Mouse (Mus musculus): ENCODE data around the gene Krt80. TPM values are rescaled to one million over a fixed set of nuclear protein-coding genes. Genes with fewer than 3 reads are reported as not detected.

Krt80 gene
- polyA plus RNA-seq, 1 experiment from 2014 or later = not detected

DNA sequence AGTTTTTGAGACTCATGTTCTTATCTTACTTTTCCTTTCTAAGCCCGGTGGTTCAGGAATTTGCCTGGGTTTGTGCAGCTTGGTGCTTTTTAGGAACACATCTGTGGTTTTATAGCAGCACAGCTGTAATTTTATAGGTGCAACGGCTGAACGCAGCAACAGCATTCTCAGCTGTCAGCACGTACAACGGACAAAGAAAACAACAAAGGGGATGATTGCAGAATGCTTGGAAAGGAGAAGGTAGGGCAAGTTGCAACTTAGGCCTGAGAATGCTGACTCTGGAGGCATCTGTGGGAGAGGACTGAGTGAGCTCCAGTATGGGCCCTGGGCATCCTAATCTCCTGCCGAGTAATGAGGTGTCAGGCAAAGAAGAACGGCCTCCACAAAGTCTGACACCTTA lies 26.5 kb upstream of the Krt80 start:
- 80% methylated on average over 7 of the region's 7 CpGs for WGBS

GRCm38 (mm10) chr15:101394908-101395307 lies 24.9 kb upstream of the Krt80 start:
- no peak overlapping the region for H3K9ac ChIP-seq (ENCODE audit: low read length)
- ATAC-seq (ENCODE audit: low FRiP score) = no peak
- H3K4me3 ChIP-seq (ENCODE audit: low read depth, low read length) = no peak overlapping the region
- H3K27ac ChIP-seq (ENCODE audit: low read depth, low read length) = no peak overlapping the region
- H3K4me2 ChIP-seq = no peak overlapping the region
- no peaks in the 10 kb centered on the region for H3K36me3 ChIP-seq (ENCODE audit: control insufficient read depth, insufficient read depth, low read length)
- no peaks in the 10 kb centered on the region for H3K4me1 ChIP-seq (ENCODE audit: control insufficient read depth, insufficient read depth, low read length)
- H3K27me3 ChIP-seq (ENCODE audit: control insufficient read depth, insufficient read depth, low read length) = no peaks in the 10 kb centered on the region
- no peak for DNase-seq (ENCODE audit: low spot score, missing footprints)
- 74% methylated on average over 7 of the region's 7 CpGs for WGBS
- no peaks in the 10 kb centered on the region for H3K9me3 ChIP-seq (ENCODE audit: control insufficient read depth, low read length)

More for the DNA sequence above, 26.5 kb upstream of the Krt80 start:
- Histone ChIP-seq H3K36me3 (ENCODE audit: control insufficient read depth, insufficient read depth, low read length) (no peaks in the 10 kb centered on the region), H3K9ac (ENCODE audit: low read length) (no peak overlapping the region), H3K4me1 (ENCODE audit: control insufficient read depth, insufficient read depth, low read length) (no peaks in the 10 kb centered on the region), H3K9me3 (ENCODE audit: control insufficient read depth, low read length) (no peaks in the 10 kb centered on the region), H3K27ac (ENCODE audit: low read depth, low read length) (no peak overlapping the region), H3K4me2 (no peak overlapping the region), H3K4me3 (ENCODE audit: low read depth, low read length) (no peak overlapping the region), H3K27me3 (ENCODE audit: control insufficient read depth, insufficient read depth, low read length) (no peaks in the 10 kb centered on the region)
- no peak for ATAC-seq (ENCODE audit: low FRiP score)
- DNase-seq (ENCODE audit: low spot score, missing footprints) = no peak

DNA sequence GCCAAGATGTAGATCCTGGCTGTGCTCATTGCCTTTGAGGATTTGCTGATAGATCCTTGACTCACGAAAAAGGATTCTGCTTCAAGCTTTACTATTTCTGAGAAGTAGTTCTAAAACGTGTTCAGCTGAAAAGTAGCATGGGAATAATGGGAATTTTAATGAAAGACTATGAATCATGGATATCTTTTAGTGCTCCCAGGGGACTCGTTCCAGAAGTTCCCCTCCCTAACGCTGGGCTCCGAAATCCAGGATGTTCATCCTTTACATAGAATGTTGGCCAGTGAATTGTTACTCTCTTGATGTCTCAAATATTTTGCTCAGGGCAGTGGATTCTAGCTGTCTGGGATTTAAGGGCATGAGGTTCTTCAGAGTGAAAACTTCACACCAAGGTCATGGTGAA lies 22.3 kb upstream of the Krt80 start:
- no peak overlapping the region for H3K4me3 ChIP-seq (ENCODE audit: low read depth, low read length)
- no peaks in the 10 kb centered on the region for H3K9me3 ChIP-seq (ENCODE audit: control insufficient read depth, low read length)
- H3K27me3 ChIP-seq (ENCODE audit: control insufficient read depth, insufficient read depth, low read length) = no peaks in the 10 kb centered on the region
- no peak overlapping the region for H3K27ac ChIP-seq (ENCODE audit: low read depth, low read length)
- ATAC-seq (ENCODE audit: low FRiP score) = no peak
- DNase-seq (ENCODE audit: low spot score, missing footprints) = no peak
- H3K4me1 ChIP-seq (ENCODE audit: control insufficient read depth, insufficient read depth, low read length) = no peaks in the 10 kb centered on the region
- no peaks in the 10 kb centered on the region for H3K36me3 ChIP-seq (ENCODE audit: control insufficient read depth, insufficient read depth, low read length)
- H3K4me2 ChIP-seq = no peak overlapping the region
- no peak overlapping the region for H3K9ac ChIP-seq (ENCODE audit: low read length)
- 85% methylated on average over 5 of the region's 5 CpGs for WGBS

DNA sequence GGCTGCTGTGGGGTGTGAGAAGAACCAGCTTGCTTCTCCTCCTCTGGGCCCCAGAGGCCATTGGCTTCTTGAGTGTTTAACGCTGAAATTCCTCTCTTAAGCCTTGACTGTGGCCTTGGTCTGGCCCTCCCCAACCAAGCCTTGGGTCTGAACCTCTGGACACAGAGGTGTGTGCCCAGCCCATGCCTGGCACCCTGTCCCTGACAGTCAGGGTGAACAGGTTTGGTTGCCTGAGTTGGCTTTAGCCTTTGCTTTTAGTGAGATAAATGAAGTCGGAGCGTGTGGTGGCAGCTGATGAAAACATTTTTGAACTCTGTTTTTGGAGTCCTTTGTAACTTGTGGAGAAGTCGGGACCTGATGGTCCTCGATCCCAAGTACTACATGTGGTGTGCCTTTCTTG lies 20.2 kb upstream of the Krt80 start:
- no peaks in the 10 kb centered on the region for H3K4me1 ChIP-seq (ENCODE audit: control insufficient read depth, insufficient read depth, low read length)
- H3K4me2 ChIP-seq = no peak overlapping the region
- no peak overlapping the region for H3K9ac ChIP-seq (ENCODE audit: low read length)
- no peaks in the 10 kb centered on the region for H3K27me3 ChIP-seq (ENCODE audit: control insufficient read depth, insufficient read depth, low read length)
- 91% methylated on average over 5 of the region's 5 CpGs for WGBS
- H3K36me3 ChIP-seq (ENCODE audit: control insufficient read depth, insufficient read depth, low read length) = no peaks in the 10 kb centered on the region
- H3K27ac ChIP-seq (ENCODE audit: low read depth, low read length) = no peak overlapping the region
- no peak overlapping the region for H3K4me3 ChIP-seq (ENCODE audit: low read depth, low read length)
- ATAC-seq (ENCODE audit: low FRiP score) (no peak), DNase-seq (ENCODE audit: low spot score, missing footprints) (no peak)
- no peaks in the 10 kb centered on the region for H3K9me3 ChIP-seq (ENCODE audit: control insufficient read depth, low read length)

DNA sequence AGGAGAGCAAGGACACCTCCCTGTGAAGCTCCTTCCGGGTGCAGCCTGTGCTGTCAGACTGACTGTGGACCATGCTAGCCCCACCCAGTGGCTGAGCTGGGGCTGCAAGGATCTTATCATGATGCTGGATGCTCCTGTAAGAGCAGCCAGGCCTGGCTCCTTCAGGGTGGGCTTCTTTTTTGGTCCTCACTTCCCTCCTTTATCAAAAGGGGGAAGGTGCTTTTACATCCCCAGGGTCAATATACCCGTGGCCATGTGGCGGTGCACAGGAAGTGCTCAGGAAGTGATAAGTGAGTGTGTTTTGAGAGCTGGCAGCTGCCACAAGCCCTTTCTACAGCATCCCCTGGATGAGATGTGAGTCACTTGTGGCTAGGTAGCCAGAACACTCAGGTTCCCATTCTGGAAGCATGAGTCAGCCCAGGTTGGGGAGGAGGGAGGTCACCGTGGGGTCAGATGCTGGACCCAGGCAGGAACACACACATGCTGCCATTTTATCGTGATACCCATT lies 18.1 kb upstream of the Krt80 start:
- DNase-seq (ENCODE audit: low spot score, missing footprints) = no peak
- no peak for ATAC-seq (ENCODE audit: low FRiP score)
- no peaks in the 10 kb centered on the region for H3K9me3 ChIP-seq (ENCODE audit: control insufficient read depth, low read length)
- H3K27ac ChIP-seq (ENCODE audit: low read depth, low read length) = no peak overlapping the region
- no peaks in the 10 kb centered on the region for H3K27me3 ChIP-seq (ENCODE audit: control insufficient read depth, insufficient read depth, low read length)
- no peak overlapping the region for H3K4me2 ChIP-seq
- no peaks in the 10 kb centered on the region for H3K36me3 ChIP-seq (ENCODE audit: control insufficient read depth, insufficient read depth, low read length)
- WGBS = 72% methylated on average over 5 of the region's 5 CpGs
- no peak overlapping the region for H3K4me3 ChIP-seq (ENCODE audit: low read depth, low read length)
- no peak overlapping the region for H3K9ac ChIP-seq (ENCODE audit: low read length)
- H3K4me1 ChIP-seq (ENCODE audit: control insufficient read depth, insufficient read depth, low read length) = no peaks in the 10 kb centered on the region

GRCm38 (mm10) chr15:101387176-101387575 lies 17.2 kb upstream of the Krt80 start:
- WGBS = 66% methylated on average over 3 of the region's 3 CpGs
- Histone ChIP-seq H3K4me3 (ENCODE audit: low read depth, low read length) (no peak overlapping the region), H3K36me3 (ENCODE audit: control insufficient read depth, insufficient read depth, low read length) (no peaks in the 10 kb centered on the region)

GRCm38 (mm10) chr15:101385064-101385463 lies 15.1 kb upstream of the Krt80 start:
- Histone ChIP-seq H3K4me2 (no peak overlapping the region), H3K4me1 (ENCODE audit: control insufficient read depth, insufficient read depth, low read length) (no peaks in the 10 kb centered on the region), H3K9me3 (ENCODE audit: control insufficient read depth, low read length) (no peaks in the 10 kb centered on the region), H3K4me3 (ENCODE audit: low read depth, low read length) (no peak overlapping the region), H3K27me3 (ENCODE audit: control insufficient read depth, insufficient read depth, low read length) (no peaks in the 10 kb centered on the region), H3K9ac (ENCODE audit: low read length) (no peak overlapping the region), H3K27ac (ENCODE audit: low read depth, low read length) (no peak overlapping the region), H3K36me3 (ENCODE audit: control insufficient read depth, insufficient read depth, low read length) (no peaks in the 10 kb centered on the region)
- WGBS = 92% methylated on average over 6 of the region's 6 CpGs
- ATAC-seq (ENCODE audit: low FRiP score) (no peak), DNase-seq (ENCODE audit: low spot score, missing footprints) (no peak)

More at GRCm38 (mm10) chr15:101387176-101387575, 17.2 kb upstream of the Krt80 start:
- H3K4me2 ChIP-seq = no peak overlapping the region
- H3K4me1 ChIP-seq (ENCODE audit: control insufficient read depth, insufficient read depth, low read length) = no peaks in the 10 kb centered on the region
- H3K27ac ChIP-seq (ENCODE audit: low read depth, low read length) = no peak overlapping the region
- DNase-seq (ENCODE audit: low spot score, missing footprints) (no peak), ATAC-seq (ENCODE audit: low FRiP score) (no peak)
- no peaks in the 10 kb centered on the region for H3K27me3 ChIP-seq (ENCODE audit: control insufficient read depth, insufficient read depth, low read length)
- no peak overlapping the region for H3K9ac ChIP-seq (ENCODE audit: low read length)
- no peaks in the 10 kb centered on the region for H3K9me3 ChIP-seq (ENCODE audit: control insufficient read depth, low read length)

DNA sequence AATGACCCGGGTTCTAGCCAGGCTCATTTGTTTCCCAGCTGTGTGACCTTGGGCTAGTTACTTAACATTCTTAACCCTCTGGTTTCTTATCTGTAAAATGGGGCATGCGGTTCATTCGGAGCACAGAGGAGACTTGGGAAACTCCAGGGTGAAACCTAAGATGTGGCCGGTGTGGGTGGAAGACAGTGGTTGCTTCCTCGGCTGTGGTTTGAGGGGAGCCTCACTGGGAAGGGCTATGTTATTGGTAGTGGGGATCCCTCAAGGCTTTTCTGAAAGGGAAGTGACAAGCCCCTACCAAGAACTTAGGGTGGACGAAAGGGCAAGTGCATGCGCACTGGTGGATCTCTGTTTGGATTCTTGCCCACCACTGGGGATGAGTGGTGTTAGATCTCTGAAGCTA lies 14.6 kb upstream of the Krt80 start:
- no peaks in the 10 kb centered on the region for H3K27me3 ChIP-seq (ENCODE audit: control insufficient read depth, insufficient read depth, low read length)
- no peak for DNase-seq (ENCODE audit: low spot score, missing footprints)
- 93% methylated on average over 7 of the region's 7 CpGs for WGBS
- H3K36me3 ChIP-seq (ENCODE audit: control insufficient read depth, insufficient read depth, low read length) = no peaks in the 10 kb centered on the region
- no peak overlapping the region for H3K4me3 ChIP-seq (ENCODE audit: low read depth, low read length)
- no peaks in the 10 kb centered on the region for H3K9me3 ChIP-seq (ENCODE audit: control insufficient read depth, low read length)
- no peaks in the 10 kb centered on the region for H3K4me1 ChIP-seq (ENCODE audit: control insufficient read depth, insufficient read depth, low read length)
- no peak for ATAC-seq (ENCODE audit: low FRiP score)
- no peak overlapping the region for H3K27ac ChIP-seq (ENCODE audit: low read depth, low read length)
- no peak overlapping the region for H3K9ac ChIP-seq (ENCODE audit: low read length)
- H3K4me2 ChIP-seq = no peak overlapping the region

DNA sequence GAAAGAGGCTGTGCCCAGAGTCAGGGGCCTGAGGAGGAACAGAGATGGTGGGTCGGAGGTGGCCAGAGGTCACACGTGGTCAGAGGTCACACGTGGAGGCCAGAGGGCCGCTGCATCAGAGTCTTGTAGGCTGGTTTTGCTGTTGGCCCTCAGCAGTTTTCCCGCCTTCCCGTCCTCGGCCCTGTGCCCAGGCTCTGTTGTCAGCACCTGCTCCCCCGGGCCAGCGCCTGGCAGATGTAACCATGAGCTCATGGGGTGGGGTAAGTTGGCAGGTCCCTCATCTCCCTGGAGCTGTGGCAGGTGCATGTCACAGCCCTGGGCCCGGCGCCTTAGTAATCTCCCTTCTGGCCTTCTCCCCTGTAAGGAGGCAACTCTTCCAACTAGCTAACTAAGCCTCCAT lies 12.8 kb upstream of the Krt80 start:
- no peak for DNase-seq (ENCODE audit: low spot score, missing footprints)
- no peak overlapping the region for H3K4me2 ChIP-seq
- no peaks in the 10 kb centered on the region for H3K27me3 ChIP-seq (ENCODE audit: control insufficient read depth, insufficient read depth, low read length)
- H3K4me1 ChIP-seq (ENCODE audit: control insufficient read depth, insufficient read depth, low read length) = no peaks in the 10 kb centered on the region
- H3K9ac ChIP-seq (ENCODE audit: low read length) = no peak overlapping the region
- no peaks in the 10 kb centered on the region for H3K36me3 ChIP-seq (ENCODE audit: control insufficient read depth, insufficient read depth, low read length)
- ATAC-seq (ENCODE audit: low FRiP score) = no peak
- no peaks in the 10 kb centered on the region for H3K9me3 ChIP-seq (ENCODE audit: control insufficient read depth, low read length)
- H3K27ac ChIP-seq (ENCODE audit: low read depth, low read length) = no peak overlapping the region
- WGBS = 77% methylated on average over 11 of the region's 11 CpGs
- no peak overlapping the region for H3K4me3 ChIP-seq (ENCODE audit: low read depth, low read length)

GRCm38 (mm10) chr15:101381758-101382157 lies 11.8 kb upstream of the Krt80 start:
- no peak overlapping the region for H3K9ac ChIP-seq (ENCODE audit: low read length)
- ATAC-seq (ENCODE audit: low FRiP score) (no peak), DNase-seq (ENCODE audit: low spot score, missing footprints) (no peak)
- H3K9me3 ChIP-seq (ENCODE audit: control insufficient read depth, low read length) = no peaks in the 10 kb centered on the region
- WGBS = 62% methylated on average over 9 of the region's 9 CpGs
- no peak overlapping the region for H3K27ac ChIP-seq (ENCODE audit: low read depth, low read length)
- H3K36me3 ChIP-seq (ENCODE audit: control insufficient read depth, insufficient read depth, low read length) = no peaks in the 10 kb centered on the region
- H3K4me1 ChIP-seq (ENCODE audit: control insufficient read depth, insufficient read depth, low read length) = no peaks in the 10 kb centered on the region
- H3K4me3 ChIP-seq (ENCODE audit: low read depth, low read length) = no peak overlapping the region
- H3K27me3 ChIP-seq (ENCODE audit: control insufficient read depth, insufficient read depth, low read length) = no peaks in the 10 kb centered on the region
- H3K4me2 ChIP-seq = no peak overlapping the region
